In the genomic region with DNA sequence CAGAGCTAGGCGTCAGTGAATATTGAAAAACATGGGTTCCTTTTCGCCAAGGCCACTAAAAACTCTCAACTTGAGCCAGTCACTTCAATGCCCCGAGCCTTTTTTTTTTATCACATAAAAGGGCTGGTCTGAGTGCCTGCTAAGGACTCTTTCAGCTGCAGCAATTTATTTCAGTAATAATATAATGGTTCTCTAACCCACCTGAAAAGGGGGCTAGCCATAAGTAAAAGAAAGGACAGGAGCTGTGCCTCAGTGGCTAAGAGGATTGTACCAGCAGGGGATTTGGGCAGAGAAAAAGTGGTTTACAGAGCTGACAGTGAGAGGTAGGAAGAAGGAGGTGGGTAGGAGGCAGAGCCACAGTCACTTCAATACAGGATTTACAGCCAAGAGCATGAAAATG, we compare ENCODE assay signal across 21 mouse cellular contexts.
"Had no signal": no experiment of that assay in that cellular context is flagged by ENCODE, and none has a peak within 500 bp of the region (broad histone marks: within the 10 kb centered on the region; RNA-seq: fewer than 3 reads in every experiment).

No protein-coding gene starts in this region.

- H3K4me2 ChIP-seq: limb, embryonic 13.5 days; liver, embryonic 12.5 days; liver, embryonic 15.5 days; lung, embryonic 15.5 days; neural tube, embryonic 13.5 days; stomach, embryonic 15.5 days had no signal

- H3K4me3 ChIP-seq: layer of hippocampus, adult 2 months; limb, embryonic 10.5 days; limb, embryonic 13.5 days; liver, embryonic 12.5 days; liver, embryonic 15.5 days; lung, embryonic 15.5 days; neural tube, embryonic 13.5 days; stomach, embryonic 15.5 days had no signal

- H3K27me3 ChIP-seq: limb, embryonic 13.5 days; liver, embryonic 12.5 days; liver, embryonic 15.5 days; lung, embryonic 15.5 days; neural tube, embryonic 13.5 days; stomach, embryonic 15.5 days had no signal

- ATAC-seq: intestine, postnatal 0 days; liver, embryonic 12.5 days had no signal

- DNase-seq: kidney, adult 2 months; kidney, postnatal 25 days; layer of hippocampus, adult 9-11 months; liver; lung, adult 18-20 months; lung, postnatal 10 days; lung, postnatal 36 days; retina, postnatal 1 day; right cerebral cortex, postnatal 25 days; spleen, adult 18-20 months; thymus, postnatal 25 days had no signal

- H3K27ac ChIP-seq: kidney, postnatal 0 days; layer of hippocampus, adult 2 months; limb, embryonic 10.5 days; limb, embryonic 13.5 days; liver, embryonic 12.5 days; liver, embryonic 15.5 days; lung, embryonic 15.5 days; neural tube, embryonic 13.5 days; stomach, embryonic 15.5 days had no signal

- H3K9me3 ChIP-seq: limb, embryonic 10.5 days; limb, embryonic 13.5 days; liver, embryonic 12.5 days; liver, embryonic 15.5 days; lung, embryonic 15.5 days; neural tube, embryonic 13.5 days; stomach, embryonic 15.5 days had no signal

- H3K4me1 ChIP-seq: limb, embryonic 10.5 days; limb, embryonic 13.5 days; liver, embryonic 12.5 days; liver, embryonic 15.5 days; stomach, embryonic 15.5 days had no signal

- H3K9ac ChIP-seq: limb, embryonic 13.5 days; liver, embryonic 12.5 days; liver, embryonic 15.5 days; lung, embryonic 15.5 days; neural tube, embryonic 13.5 days; stomach, embryonic 15.5 days had no signal

- H3K36me3 ChIP-seq: limb, embryonic 10.5 days; limb, embryonic 13.5 days; liver, embryonic 12.5 days; liver, embryonic 15.5 days; lung, embryonic 15.5 days; neural tube, embryonic 13.5 days; stomach, embryonic 15.5 days had no signal
